Mouse (Mus musculus) bone marrow macrophage, adult 2 months (primary cell): ENCODE measurements around the gene Dnase1. TPM values are rescaled to one million over a fixed set of nuclear protein-coding genes. Genes with fewer than 3 reads are reported as not detected.
"Not testable (repeated sequence)": the region's sequence is repeated elsewhere in the genome, so short reads cannot be mapped to it uniquely, and the experiment has no call there.

Source experiments
- H3K27ac ChIP-seq: 2 replicates; pipeline ENCODE4 v1.5.1; 2012; ENCODE audit warnings: low read depth, low read length; ENCODE audit not compliant: insufficient read depth
- H3K4me1 ChIP-seq: 2 replicates; pipeline ENCODE4 v1.6.1; 2012; ENCODE audit warnings: low read length; ENCODE audit not compliant: control insufficient read depth, insufficient read depth
- H3K4me3 ChIP-seq: 2 replicates; pipeline ENCODE4 v1.5.1; 2012; ENCODE audit warnings: mild to moderate bottlenecking, low read length, moderate library complexity; ENCODE audit not compliant: insufficient read depth
- CTCF ChIP-seq: IDR thresholded peaks from 2 replicates; pipeline ENCODE4 v1.5.1; 2012; ENCODE audit warnings: low read depth, mild to moderate bottlenecking, low read length, moderate library complexity
- POLR2A ChIP-seq: IDR thresholded peaks from 2 replicates; pipeline ENCODE4 v1.6.1; 2012; ENCODE audit warnings: mild to moderate bottlenecking, low read depth, low read length, borderline replicate concordance
- polyA plus RNA-seq: library from polyadenylated mRNA; stranded (reverse); fragments of >200 nt; gene quantifications from 2 replicates; pipeline ENCODE4 v1.2.4, GENCODE M21; 2012; ENCODE audit not compliant: missing spikeins, insufficient read depth, insufficient read length

Dnase1 gene
- not detected in 2 replicates for polyA plus RNA-seq

DNA sequence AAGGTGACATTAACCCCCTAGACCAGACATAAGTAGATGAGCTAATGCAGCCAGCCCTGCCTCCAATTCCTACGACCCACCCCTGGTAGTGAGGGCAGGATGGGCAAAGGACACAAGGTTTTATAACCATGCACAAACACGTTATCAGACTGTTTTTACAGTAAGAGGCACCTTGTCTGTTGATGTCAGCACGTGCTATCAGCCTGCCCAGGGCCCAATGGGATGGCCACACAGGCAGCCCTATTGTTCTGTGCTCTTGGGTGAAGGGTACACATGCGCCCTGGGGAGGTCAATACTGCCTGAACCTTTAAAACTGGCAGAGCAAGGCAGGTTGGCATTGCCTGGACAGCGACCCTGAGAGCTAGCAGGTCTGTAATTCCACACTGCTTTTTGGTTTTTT, at the start of gene Dnase1:
Dnase1 (plus strand) TSS at position 136 of the 400 bp plus-strand sequence.
- H3K4me3 ChIP-seq: no peak within 1 kb of the TSS
- H3K27ac ChIP-seq: no peak within 1 kb of the TSS
- no peaks in the 10 kb centered on the region for H3K4me1 ChIP-seq
- TF ChIP-seq POLR2A (no peak), CTCF (no peak)

DNA sequence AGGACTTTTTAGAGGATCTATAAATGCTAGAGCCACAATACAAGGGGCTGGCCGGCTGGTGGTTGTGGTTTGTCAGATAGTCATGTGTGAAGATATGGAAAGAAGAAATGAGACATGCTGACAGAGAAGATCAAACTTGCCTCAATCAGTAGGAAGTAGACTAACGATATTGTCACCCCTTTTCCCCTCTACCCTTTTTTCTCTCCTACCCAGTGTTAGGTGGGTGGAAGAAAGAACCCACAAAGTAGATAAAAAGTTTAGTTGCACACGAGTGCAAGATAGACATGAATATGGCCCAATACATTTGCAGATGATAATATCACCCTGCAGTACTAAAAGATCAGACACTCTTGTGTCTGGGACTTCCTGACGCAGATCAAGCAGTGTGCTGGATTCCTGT, 48.3 kb upstream of the Dnase1 start:
- TF ChIP-seq POLR2A (no peak), CTCF (no peak)
- no peak overlapping the region for H3K27ac ChIP-seq

GRCm38 (mm10) chr16:4003489-4004398, 33.0 kb upstream of the Dnase1 start, which contains the start of gene Slx4:
TSS of gene Slx4 (minus strand) at chr16:4003770.
- Histone ChIP-seq H3K4me1 (peaks cover 4% of the 10 kb centered on the region), H3K4me3 (peak within 1 kb of the TSS; percentile 95)
- peak; percentile 67 for TF ChIP-seq CTCF
- TF ChIP-seq POLR2A: no peak; the same call in 1 of the 2 replicates

More for the DNA sequence above, 48.3 kb upstream of the Dnase1 start:
- H3K4me3 ChIP-seq: no peak overlapping the region
- H3K4me1 ChIP-seq: no peaks in the 10 kb centered on the region; the same call in 1 of the 2 replicates

DNA sequence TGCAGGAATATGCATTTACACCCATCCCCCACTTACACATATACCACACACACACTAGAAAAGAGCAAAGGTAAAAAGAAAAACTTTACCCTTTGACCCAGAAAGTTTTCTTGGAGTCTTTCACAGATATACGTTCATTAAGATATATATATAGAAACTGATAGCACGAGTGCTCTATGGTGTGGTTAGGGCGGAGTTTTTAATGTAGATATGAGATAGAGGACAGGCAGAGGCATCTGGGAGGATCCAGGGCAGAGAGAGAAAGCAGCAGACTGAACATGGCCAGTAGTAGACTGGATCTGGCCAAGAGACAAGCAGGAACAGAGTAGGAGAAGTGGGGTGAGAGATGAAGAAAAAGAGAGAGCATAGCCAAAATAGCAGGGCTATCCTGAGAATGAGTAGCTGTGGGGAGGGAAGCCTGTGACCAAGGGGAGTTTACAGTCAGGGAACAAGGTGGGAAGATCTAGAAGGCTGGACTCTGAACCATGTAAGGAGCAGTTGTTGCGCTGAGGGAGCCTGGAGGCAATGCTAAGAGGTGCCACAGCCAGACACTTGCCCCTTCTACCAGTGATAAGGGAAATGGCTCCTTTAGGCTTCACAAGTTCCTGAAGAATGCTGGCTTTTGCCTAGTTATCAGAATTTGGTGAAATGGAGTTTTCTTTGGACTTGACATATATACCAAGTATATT, 23.7 kb upstream of the Dnase1 start:
- H3K27ac ChIP-seq: no peak overlapping the region
- no peaks in the 10 kb centered on the region for H3K4me1 ChIP-seq
- TF ChIP-seq POLR2A: no peak
- TF ChIP-seq CTCF: no peak
- no peak overlapping the region for H3K4me3 ChIP-seq

More at GRCm38 (mm10) chr16:4003489-4004398, 33.0 kb upstream of the Dnase1 start, which contains the start of gene Slx4:
- H3K27ac ChIP-seq: peak within 1 kb of the TSS; percentile 76

DNA sequence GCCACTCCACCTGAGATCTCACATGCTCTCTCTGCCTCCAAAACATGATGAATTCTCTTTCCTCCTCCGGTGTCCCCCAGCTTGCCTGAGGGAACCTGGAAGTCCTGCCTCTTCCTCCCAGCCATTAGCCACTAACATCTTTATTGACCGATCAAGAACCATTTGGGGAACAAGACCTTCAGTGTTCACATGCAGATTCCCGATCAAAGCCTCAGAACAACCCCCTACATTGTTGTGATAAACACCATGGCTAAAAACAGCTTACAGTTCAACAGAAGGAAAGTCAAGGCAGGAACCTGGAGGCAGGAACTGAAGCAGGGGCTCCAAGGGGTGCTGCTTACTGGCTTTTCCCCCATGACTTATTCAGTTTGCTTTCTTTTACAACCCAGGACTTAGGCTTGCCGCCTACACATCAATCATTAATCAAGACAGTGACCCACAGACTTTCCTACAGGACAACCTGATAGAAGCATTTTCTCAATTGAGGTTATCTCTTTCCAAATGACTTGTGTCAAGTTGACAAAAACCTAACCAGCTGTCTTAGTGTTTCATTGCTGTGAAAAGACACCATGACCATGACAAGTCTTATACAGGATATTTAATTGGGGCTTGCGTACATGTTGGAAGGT, 22.6 kb upstream of the Dnase1 start:
- Histone ChIP-seq H3K27ac (no peak overlapping the region), H3K4me1 (no peaks in the 10 kb centered on the region), H3K4me3 (no peak overlapping the region)
- no peak for TF ChIP-seq POLR2A
- no peak for TF ChIP-seq CTCF

DNA sequence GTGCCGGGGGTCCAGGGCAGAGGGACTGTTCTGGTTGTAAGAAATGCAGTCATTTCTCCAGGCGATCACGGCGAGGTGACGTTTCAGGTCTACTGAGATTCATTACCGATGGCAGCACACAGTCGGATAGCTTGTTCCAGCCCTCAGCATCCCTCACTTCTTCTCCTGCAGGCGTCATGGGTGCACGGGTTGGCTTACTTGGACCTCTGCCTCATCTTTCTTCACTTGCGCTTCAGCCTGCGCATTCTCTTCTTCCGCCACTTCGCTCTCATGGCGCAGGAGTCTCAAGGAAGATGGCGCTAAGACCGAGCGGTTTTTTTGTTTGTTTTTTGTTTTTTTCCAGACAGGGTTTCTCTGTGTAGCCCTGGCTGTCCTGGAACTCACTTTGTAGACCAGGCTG, 20.0 kb upstream of the Dnase1 start:
- H3K4me1 ChIP-seq, H3K4me3 ChIP-seq, H3K27ac ChIP-seq: not testable (repeated sequence)

DNA sequence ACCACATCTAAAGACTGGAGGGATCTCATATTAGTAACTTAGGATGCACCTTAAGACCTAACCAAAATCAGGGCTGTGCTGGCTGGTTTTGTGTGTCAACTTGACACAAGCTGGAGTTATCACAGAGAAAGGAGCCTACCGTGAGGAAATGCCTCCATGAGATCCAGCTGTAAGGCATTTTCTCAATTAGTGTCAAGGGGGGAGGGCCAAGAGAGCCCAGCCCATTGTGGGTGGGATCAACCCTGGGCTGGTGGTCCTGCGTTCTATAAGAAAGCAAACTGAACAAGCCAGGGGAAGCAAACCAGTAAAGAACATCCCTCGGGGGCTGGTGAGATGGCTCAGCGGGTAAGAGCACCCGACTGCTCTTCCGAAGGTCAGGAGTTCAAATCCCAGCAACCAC, 19.3 kb upstream of the Dnase1 start:
- H3K4me1 ChIP-seq, H3K27ac ChIP-seq, H3K4me3 ChIP-seq: not testable (repeated sequence)

- TF ChIP-seq CTCF (no peak), POLR2A (no peak)
- H3K4me3 ChIP-seq: no peak overlapping the region
- H3K27ac ChIP-seq: no peak overlapping the region
- no peaks in the 10 kb centered on the region for H3K4me1 ChIP-seq
Measured at GRCm38 (mm10) chr16:4021241-4021640, 15.5 kb upstream of the Dnase1 start.

GRCm38 (mm10) chr16:4022719-4023118, 14.0 kb upstream of the Dnase1 start:
- Histone ChIP-seq H3K4me1 (peaks cover 10% of the 10 kb centered on the region), H3K4me3 (no peak overlapping the region), H3K27ac (no peak overlapping the region)
- TF ChIP-seq CTCF (no peak), POLR2A (no peak)

DNA sequence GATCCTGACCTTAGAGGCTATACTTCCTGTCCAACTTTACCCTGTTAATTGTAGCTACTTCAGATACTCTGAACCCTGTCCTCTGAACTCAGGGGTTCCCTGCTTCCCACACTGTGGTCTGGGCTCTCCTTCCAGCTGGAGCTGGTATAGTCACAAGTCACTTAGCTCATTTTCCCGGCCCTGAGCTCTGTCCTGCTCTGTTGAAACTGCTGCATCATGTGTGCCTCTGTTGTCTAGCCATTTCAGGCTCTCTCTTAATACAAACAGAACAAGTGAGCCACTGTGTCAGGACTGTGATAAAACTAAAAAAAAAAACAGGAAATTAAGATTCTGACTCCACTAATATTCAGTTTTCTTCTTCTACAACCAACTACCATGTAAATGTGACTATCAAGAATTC, 10.1 kb upstream of the Dnase1 start:
- H3K4me1 ChIP-seq: peaks cover 10% of the 10 kb centered on the region
- no peak overlapping the region for H3K27ac ChIP-seq
- TF ChIP-seq POLR2A (no peak), CTCF (no peak)
- H3K4me3 ChIP-seq: no peak overlapping the region
